Mouse (Mus musculus) kidney, adult 2 months (tissue): ENCODE results near the gene Nfe2l2. TPM values are rescaled to one million over a fixed set of nuclear protein-coding genes. Genes with fewer than 3 reads are reported as not detected.

Source experiments
- DNase-seq: peaks from one replicate; pipeline ENCODE4 v3.0.0; 2021
- H3K27ac ChIP-seq: fragments of 200-500 bp; 2 replicates; pipeline ENCODE4 v1.5.1; 2012; ENCODE audit warnings: low read depth, low read length, control low read depth, inconsistent platforms; ENCODE audit not compliant: insufficient read depth
- H3K27me3 ChIP-seq: fragments of 200-500 bp; replicated peaks from 2 replicates; pipeline ENCODE4 v1.6.1; 2012; ENCODE audit warnings: mild to moderate bottlenecking, moderate library complexity, low read length, inconsistent platforms; ENCODE audit not compliant: control insufficient read depth, insufficient read depth
- H3K36me3 ChIP-seq: fragments of 200-500 bp; 2 replicates; pipeline ENCODE4 v1.6.1; 2012; ENCODE audit warnings: mild to moderate bottlenecking, moderate library complexity, low read length, inconsistent platforms; ENCODE audit not compliant: control insufficient read depth, insufficient read depth
- H3K4me1 ChIP-seq: fragments of 200-500 bp; 2 replicates; pipeline ENCODE4 v1.6.1; 2011; ENCODE audit warnings: low read length; ENCODE audit not compliant: control insufficient read depth, insufficient read depth
- H3K4me3 ChIP-seq: fragments of 200-500 bp; 2 replicates; pipeline ENCODE4 v1.5.1; 2011; ENCODE audit warnings: mild to moderate bottlenecking, low read depth, low read length, control low read depth; ENCODE audit not compliant: insufficient read depth
- CTCF ChIP-seq: fragments of 200-500 bp; conservative IDR thresholded peaks from 2 replicates; pipeline ENCODE4 v1.5.1; 2011; ENCODE audit warnings: low read depth, mild to moderate bottlenecking, control low read depth, low read length, moderate library complexity, mixed read lengths; ENCODE audit not compliant: insufficient read depth, insufficient read length
- POLR2A ChIP-seq: fragments of 200-500 bp; IDR thresholded peaks from one replicate; pipeline ENCODE4 v1.6.1; 2011; ENCODE audit warnings: low read depth, low read length, control low read depth
- WGBS: fragments of 180-500 bp; shearing (Covaris S2); methylation state at CpG from one replicate; pipeline ENCODE4 v1.1.7; 2018; 5-methylcytosine and 5-hydroxymethylcytosine counted together
- polyA plus RNA-seq: library from polyadenylated mRNA; depleted of rRNA; stranded (reverse); fragments of >200 nt; gene quantifications from 2 replicates; pipeline ENCODE4 v1.2.3, GENCODE M21; 2012

The Nfe2l2 gene
- polyA plus RNA-seq, 1 experiment = 58.0 TPM

GRCm38 (mm10) chr2:75701822-75702587, 2.4 kb downstream of the Nfe2l2 start:
- no peak for DNase-seq
- 35% methylated on average over 9 of the region's 9 CpGs for WGBS
- peak overlapping the region; percentile 49 for H3K27ac ChIP-seq
- H3K36me3 ChIP-seq = no peaks in the 10 kb centered on the region; the same call in 1 of the 2 replicates
- peaks cover 33% of the 10 kb centered on the region for H3K4me1 ChIP-seq
- TF ChIP-seq POLR2A (no peak), CTCF (no peak)
- peak overlapping the region; percentile 34; the same call in 1 of the 2 replicates for H3K4me3 ChIP-seq
- H3K27me3 ChIP-seq = no peaks in the 10 kb centered on the region

- TF ChIP-seq CTCF (no peak), POLR2A (no peak)
- Histone ChIP-seq H3K36me3 (no peaks in the 10 kb centered on the region; the same call in 1 of the 2 replicates), H3K4me3 (0 out of 2 replicates have a peak overlapping the region, but pooled peaks have one; percentile 13), H3K27me3 (no peaks in the 10 kb centered on the region), H3K27ac (no peak overlapping the region), H3K4me1 (peaks cover 40% of the 10 kb centered on the region)
- no peak for DNase-seq
- 27% methylated on average over 3 of the region's 3 CpGs for WGBS
Measured at GRCm38 (mm10) chr2:75701207-75701606, 3.2 kb downstream of the Nfe2l2 start.

GRCm38 (mm10) chr2:75700543-75700942, 3.9 kb downstream of the Nfe2l2 start:
- TF ChIP-seq CTCF = no peak
- TF ChIP-seq POLR2A = no peak
- peak; percentile 59 for DNase-seq
- Histone ChIP-seq H3K27me3 (no peaks in the 10 kb centered on the region), H3K4me1 (peaks cover 46% of the 10 kb centered on the region), H3K27ac (no peak overlapping the region), H3K4me3 (no peak overlapping the region), H3K36me3 (no peaks in the 10 kb centered on the region; the same call in 1 of the 2 replicates)
- 28% methylated on average over 3 of the region's 3 CpGs for WGBS

GRCm38 (mm10) chr2:75698874-75699273, 5.6 kb downstream of the Nfe2l2 start:
- no peak for TF ChIP-seq POLR2A
- no peak for TF ChIP-seq CTCF
- no peak overlapping the region for H3K4me3 ChIP-seq
- no peaks in the 10 kb centered on the region for H3K27me3 ChIP-seq
- no peaks in the 10 kb centered on the region; the same call in 1 of the 2 replicates for H3K36me3 ChIP-seq
- 50% methylated on average over 3 of the region's 3 CpGs for WGBS
- no peak for DNase-seq
- peaks cover 45% of the 10 kb centered on the region for H3K4me1 ChIP-seq
- no peak overlapping the region for H3K27ac ChIP-seq

GRCm38 (mm10) chr2:75698007-75698406, 6.4 kb downstream of the Nfe2l2 start:
- 17% methylated on average over 4 of the region's 4 CpGs for WGBS
- Histone ChIP-seq H3K27ac (no peak overlapping the region), H3K27me3 (no peaks in the 10 kb centered on the region), H3K36me3 (no peaks in the 10 kb centered on the region; the same call in 1 of the 2 replicates), H3K4me1 (peaks cover 54% of the 10 kb centered on the region), H3K4me3 (no peak overlapping the region)
- DNase-seq = no peak
- no peak for TF ChIP-seq CTCF
- no peak for TF ChIP-seq POLR2A

- DNase-seq = peak; percentile 65
- 41% methylated on average over 3 of the region's 3 CpGs for WGBS
- H3K4me3 ChIP-seq = no peak overlapping the region
- TF ChIP-seq POLR2A = no peak
- TF ChIP-seq CTCF = no peak
- no peaks in the 10 kb centered on the region; the same call in 1 of the 2 replicates for H3K36me3 ChIP-seq
- H3K27ac ChIP-seq = peak overlapping the region; percentile 63
- peaks cover 55% of the 10 kb centered on the region for H3K4me1 ChIP-seq
- no peaks in the 10 kb centered on the region for H3K27me3 ChIP-seq
Measured at GRCm38 (mm10) chr2:75697222-75697621, 7.2 kb downstream of the Nfe2l2 start.

- DNase-seq = no peak
- no peaks in the 10 kb centered on the region for H3K27me3 ChIP-seq
- no peak for TF ChIP-seq CTCF
- TF ChIP-seq POLR2A = no peak
- H3K36me3 ChIP-seq = no peaks in the 10 kb centered on the region; the same call in 1 of the 2 replicates
- 35% methylated on average over 5 of the region's 5 CpGs for whole genome bisulfite sequencing
- peaks cover 54% of the 10 kb centered on the region for H3K4me1 ChIP-seq
- no peak overlapping the region for H3K4me3 ChIP-seq
- peak overlapping the region; percentile 13 for H3K27ac ChIP-seq
Measured at GRCm38 (mm10) chr2:75696371-75696770, 8.1 kb downstream of the Nfe2l2 start.
